Mouse (Mus musculus) lung, postnatal 0 days (tissue): ENCODE measurements around the gene Meis2.

Source experiments
- CTCF ChIP-seq: IDR thresholded peaks from 2 replicates; pipeline ENCODE4 v1.5.1; 2016; ENCODE audit warnings: antibody characterized with exemption, mild to moderate bottlenecking
- EP300 ChIP-seq: IDR thresholded peaks from 2 replicates; pipeline ENCODE4 v1.6.1; 2016; ENCODE audit warnings: antibody characterized with exemption, mild to moderate bottlenecking, control low read depth

GRCm38 (mm10) chr2:115822361-115822760 is 243.3 kb downstream of the Meis2 start:
- TF ChIP-seq CTCF (no peak), EP300 (no peak)
